Mouse (Mus musculus) intestine, embryonic 14.5 days (tissue): ENCODE data around the gene Bicd1. TPM values are rescaled to one million over a fixed set of nuclear protein-coding genes. Genes with fewer than 3 reads are reported as not detected.

ENCODE experiments used
- ATAC-seq: fragments of 200-750 bp; cut with Nextera tagmentation; replicated peaks from 2 replicates; pipeline ENCODE4 v1.8.0; 2017; ENCODE audit warnings: low read depth, moderate number of reproducible peaks, moderate TSS enrichment, moderate library complexity; ENCODE audit not compliant: low FRiP score, low TSS enrichment
- DNase-seq: peaks from one replicate; pipeline ENCODE4 v3.0.0-alpha.2; 2018; ENCODE audit warnings: low spot score
- H3K27ac ChIP-seq: fragments of 300-500 bp; sonication (generic); 2 replicates; pipeline ENCODE4 v1.5.1; 2014; ENCODE audit warnings: low read depth, mild to moderate bottlenecking, control low read depth
- H3K27me3 ChIP-seq: fragments of 300-500 bp; sonication (generic); replicated peaks from 2 replicates; pipeline ENCODE4 v1.6.1; 2014; ENCODE audit warnings: low read length, control low read depth; ENCODE audit not compliant: control insufficient read depth, insufficient read depth
- H3K36me3 ChIP-seq: fragments of 300-500 bp; sonication (generic); 2 replicates; pipeline ENCODE4 v1.6.1; 2014; ENCODE audit warnings: low read length, control low read depth; ENCODE audit not compliant: control insufficient read depth, insufficient read depth
- H3K4me1 ChIP-seq: fragments of 300-500 bp; sonication (generic); replicated peaks from 2 replicates; pipeline ENCODE4 v1.6.1; 2014; ENCODE audit warnings: low read length, control low read depth, mixed read lengths; ENCODE audit not compliant: control insufficient read depth, insufficient read depth
- H3K4me2 ChIP-seq: fragments of 300-500 bp; sonication (generic); 2 replicates; pipeline ENCODE4 v1.6.1; 2014; ENCODE audit warnings: low read length
- H3K4me3 ChIP-seq: fragments of 300-500 bp; sonication (generic); 2 replicates; pipeline ENCODE4 v1.5.1; 2014; ENCODE audit warnings: low read depth, low read length, control low read depth, mixed read lengths
- H3K9ac ChIP-seq: fragments of 300-500 bp; sonication (generic); 2 replicates; pipeline ENCODE4 v1.6.1; 2014; ENCODE audit warnings: mild to moderate bottlenecking, low read length
- H3K9me3 ChIP-seq: fragments of 300-500 bp; sonication (generic); 2 replicates; pipeline ENCODE4 v1.6.1; 2016; ENCODE audit warnings: low read length, control low read depth; ENCODE audit not compliant: control insufficient read depth
- WGBS: fragments of 180-500 bp; shearing (Covaris S2); extraction: QIAGEN DNeasy Blood & Tissue Kit; methylation state at CpG from one replicate; pipeline ENCODE4 v1.1.7; 2014; 5-methylcytosine and 5-hydroxymethylcytosine counted together
- polyA plus RNA-seq: library from polyadenylated mRNA; unstranded; fragments of >200 nt; fragmentation: Nextera tagmentation; extraction: Ambion mirVana; gene quantifications from 2 replicates; pipeline ENCODE4 v1.2.1, GENCODE M21; 2014

Bicd1 gene
- polyA plus RNA-seq, 1 experiment from 2014 or later, result 15.8 TPM

- DNase-seq (no peak), ATAC-seq (peak; percentile 48)
- 2% methylated on average over 11 of the region's 11 CpGs for WGBS
Observed at GRCm38 (mm10) chr6:149409341-149409740, 655 bp downstream of the Bicd1 start.

GRCm38 (mm10) chr6:149409845-149410244 is 1.2 kb downstream of the Bicd1 start:
- Histone ChIP-seq H3K4me3 (peak overlapping the region; percentile 67), H3K9ac (peak overlapping the region; percentile 55; the same call in 1 of the 2 replicates), H3K4me2 (peak overlapping the region; percentile 80), H3K4me1 (no peaks in the 10 kb centered on the region), H3K36me3 (no peaks in the 10 kb centered on the region), H3K9me3 (no peaks in the 10 kb centered on the region), H3K27me3 (no peaks in the 10 kb centered on the region), H3K27ac (no peak overlapping the region)
- 15% methylated on average over 4 of the region's 4 CpGs for WGBS
- ATAC-seq, result no peak
- no peak for DNase-seq

More at GRCm38 (mm10) chr6:149409341-149409740, 655 bp downstream of the Bicd1 start:
- Histone ChIP-seq H3K27me3 (no peaks in the 10 kb centered on the region), H3K4me2 (peak overlapping the region; percentile 80), H3K4me1 (no peaks in the 10 kb centered on the region), H3K4me3 (peak overlapping the region; percentile 67), H3K9me3 (no peaks in the 10 kb centered on the region), H3K36me3 (no peaks in the 10 kb centered on the region), H3K27ac (peak overlapping the region; percentile 73), H3K9ac (peak overlapping the region; percentile 55)

GRCm38 (mm10) chr6:149413256-149413655 is 4.6 kb downstream of the Bicd1 start:
- H3K36me3 ChIP-seq, result no peaks in the 10 kb centered on the region
- H3K9ac ChIP-seq, result no peak overlapping the region
- no peak overlapping the region for H3K4me2 ChIP-seq
- no peak for DNase-seq
- ATAC-seq, result no peak
- H3K27ac ChIP-seq, result no peak overlapping the region
- H3K4me1 ChIP-seq, result no peaks in the 10 kb centered on the region
- no peak overlapping the region for H3K4me3 ChIP-seq
- no peaks in the 10 kb centered on the region for H3K27me3 ChIP-seq
- no peaks in the 10 kb centered on the region for H3K9me3 ChIP-seq

- no peak overlapping the region for H3K4me2 ChIP-seq
- no peak overlapping the region for H3K4me3 ChIP-seq
- ATAC-seq, result no peak
- no peaks in the 10 kb centered on the region for H3K36me3 ChIP-seq
- no peak overlapping the region for H3K27ac ChIP-seq
- no peaks in the 10 kb centered on the region for H3K4me1 ChIP-seq
- H3K9ac ChIP-seq, result no peak overlapping the region
- no peaks in the 10 kb centered on the region for H3K9me3 ChIP-seq
- no peaks in the 10 kb centered on the region for H3K27me3 ChIP-seq
- no peak for DNase-seq
Observed at GRCm38 (mm10) chr6:149424748-149425147, 16.1 kb downstream of the Bicd1 start.

- 81% methylated on average over 1 of the region's 1 CpGs for WGBS
- Histone ChIP-seq H3K4me3 (no peak overlapping the region), H3K9ac (no peak overlapping the region), H3K27me3 (no peaks in the 10 kb centered on the region), H3K4me1 (no peaks in the 10 kb centered on the region), H3K4me2 (no peak overlapping the region), H3K27ac (no peak overlapping the region), H3K36me3 (no peaks in the 10 kb centered on the region), H3K9me3 (no peaks in the 10 kb centered on the region)
- ATAC-seq (no peak), DNase-seq (no peak)
Observed at GRCm38 (mm10) chr6:149439140-149439539, 30.5 kb downstream of the Bicd1 start.

GRCm38 (mm10) chr6:149442884-149443283 is 34.2 kb downstream of the Bicd1 start:
- 64% methylated on average over 1 of the region's 1 CpGs for WGBS
- Histone ChIP-seq H3K27ac (no peak overlapping the region), H3K4me2 (no peak overlapping the region), H3K27me3 (no peaks in the 10 kb centered on the region), H3K36me3 (no peaks in the 10 kb centered on the region), H3K4me3 (no peak overlapping the region), H3K9me3 (no peaks in the 10 kb centered on the region), H3K9ac (no peak overlapping the region), H3K4me1 (0 out of 2 replicates have a peak, but pooled peaks cover 2% of the 10 kb centered on the region)
- ATAC-seq (no peak), DNase-seq (no peak)

GRCm38 (mm10) chr6:149445854-149446253 is 37.2 kb downstream of the Bicd1 start:
- H3K4me2 ChIP-seq, result no peak overlapping the region
- WGBS, result 67% methylated on average over 10 of the region's 10 CpGs
- no peaks in the 10 kb centered on the region for H3K27me3 ChIP-seq
- H3K27ac ChIP-seq, result no peak overlapping the region
- H3K4me3 ChIP-seq, result no peak overlapping the region
- no peaks in the 10 kb centered on the region for H3K9me3 ChIP-seq
- H3K9ac ChIP-seq, result no peak overlapping the region
- H3K4me1 ChIP-seq, result 0 out of 2 replicates have a peak, but pooled peaks cover 2% of the 10 kb centered on the region
- ATAC-seq (no peak), DNase-seq (no peak)
- H3K36me3 ChIP-seq, result no peaks in the 10 kb centered on the region

- Histone ChIP-seq H3K4me3 (no peak overlapping the region), H3K36me3 (no peaks in the 10 kb centered on the region), H3K9me3 (no peaks in the 10 kb centered on the region), H3K27me3 (no peaks in the 10 kb centered on the region), H3K27ac (no peak overlapping the region), H3K4me1 (no peaks in the 10 kb centered on the region), H3K4me2 (no peak overlapping the region), H3K9ac (no peak overlapping the region)
- DNase-seq (no peak), ATAC-seq (peak; percentile 86)
Observed at GRCm38 (mm10) chr6:149457324-149457723, 48.6 kb downstream of the Bicd1 start.

GRCm38 (mm10) chr6:149460971-149461370 is 52.3 kb downstream of the Bicd1 start:
- Histone ChIP-seq H3K9me3 (no peaks in the 10 kb centered on the region), H3K9ac (no peak overlapping the region), H3K4me1 (no peaks in the 10 kb centered on the region), H3K4me2 (no peak overlapping the region), H3K27me3 (no peaks in the 10 kb centered on the region), H3K27ac (no peak overlapping the region), H3K4me3 (no peak overlapping the region), H3K36me3 (no peaks in the 10 kb centered on the region)
- 33% methylated on average over 1 of the region's 1 CpGs for WGBS
- no peak for DNase-seq
- no peak for ATAC-seq
